Mouse (Mus musculus): Measurements from ENCODE around the gene Trim31. TPM values are rescaled to one million over a fixed set of nuclear protein-coding genes. Genes with fewer than 3 reads are reported as not detected.

Gene Trim31
- total RNA-seq, 2 experiments from 2014 or later, result not detected

DNA sequence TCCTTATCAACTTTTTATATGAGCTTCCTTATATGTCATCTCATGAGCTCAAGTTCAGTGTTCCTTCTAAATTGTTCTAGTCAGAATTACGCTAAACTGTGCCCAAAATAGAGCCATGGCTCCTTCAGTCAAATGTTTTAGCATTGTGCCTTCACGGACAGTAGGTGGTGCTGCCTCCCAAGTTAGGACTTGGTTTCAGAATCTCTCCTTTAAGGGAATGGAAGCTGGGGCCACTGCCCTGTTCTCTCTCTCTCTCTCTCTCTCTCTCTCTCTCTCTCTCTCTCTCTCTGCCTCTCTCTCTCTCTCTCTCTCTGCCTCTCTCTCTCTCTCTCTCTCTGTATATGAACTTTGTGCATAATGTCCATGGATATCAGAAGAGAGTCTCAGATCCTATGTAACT lies 5.6 kb upstream of the Trim31 start:
- ATAC-seq (replicated peaks; ENCODE audit: poor library complexity, severe bottlenecking), result peak; percentile 65

DNA sequence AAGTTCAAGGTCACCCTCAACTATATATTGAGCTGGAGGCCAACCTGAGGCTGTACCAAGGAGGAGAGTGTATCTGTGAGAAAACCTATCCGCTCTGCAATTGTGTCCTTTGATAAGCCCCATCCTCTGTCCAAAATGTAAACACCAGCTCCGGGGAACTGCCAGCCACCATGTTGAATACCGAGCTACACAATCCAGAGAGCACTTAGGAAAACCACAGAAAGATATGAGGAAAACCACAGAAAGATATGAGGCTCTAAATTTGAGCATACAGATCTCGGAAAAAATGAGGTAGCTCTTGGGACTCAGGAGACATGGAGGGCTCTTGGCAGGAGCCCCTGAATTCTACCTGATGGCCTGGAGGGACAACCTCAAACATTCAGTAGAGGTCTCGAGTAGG lies 4.5 kb upstream of the Trim31 start:
- no peak for ATAC-seq (replicated peaks; ENCODE audit: poor library complexity, severe bottlenecking)

DNA sequence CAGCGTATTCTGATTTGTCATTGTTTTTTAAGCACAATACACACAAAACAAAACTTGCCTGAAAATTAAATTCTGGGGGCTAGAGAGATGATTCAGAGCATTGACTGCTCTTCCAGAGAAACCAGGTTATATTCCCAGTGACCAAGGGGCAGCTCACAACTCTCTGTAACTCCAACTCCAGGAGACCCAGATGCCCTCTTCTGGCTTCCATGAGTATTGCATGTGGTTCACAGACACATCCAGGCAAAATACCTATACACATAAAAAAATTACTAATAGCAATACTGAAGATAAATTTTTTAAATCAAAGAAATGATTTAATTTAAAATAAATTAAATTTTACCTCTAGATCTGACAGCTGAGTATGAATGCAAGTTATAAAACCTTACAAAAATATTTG lies 1.3 kb upstream of the Trim31 start:
- ATAC-seq (replicated peaks; ENCODE audit: poor library complexity, severe bottlenecking), result no peak; the same call in 1 of the 2 replicates

DNA sequence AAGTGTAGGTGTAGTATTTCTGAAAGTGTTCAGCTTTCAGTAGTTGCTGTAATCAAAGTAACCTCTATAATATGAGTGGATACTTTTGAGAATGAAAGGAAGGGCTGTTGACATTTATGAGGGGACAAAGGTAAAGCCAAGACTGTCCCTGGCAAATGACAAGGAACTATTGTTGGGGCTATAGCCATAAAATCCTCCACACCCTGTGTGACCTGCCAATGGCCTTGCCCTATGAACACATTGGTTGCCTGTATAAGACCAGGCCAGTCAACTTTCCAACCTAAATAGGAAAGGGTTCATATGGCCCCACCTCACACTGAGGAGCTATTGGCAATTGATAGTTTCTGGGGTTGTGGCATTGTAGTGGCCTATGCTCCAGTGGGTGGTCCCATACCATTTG lies 853 bp upstream of the Trim31 start:
- no peak for ATAC-seq (replicated peaks; ENCODE audit: poor library complexity, severe bottlenecking)

DNA sequence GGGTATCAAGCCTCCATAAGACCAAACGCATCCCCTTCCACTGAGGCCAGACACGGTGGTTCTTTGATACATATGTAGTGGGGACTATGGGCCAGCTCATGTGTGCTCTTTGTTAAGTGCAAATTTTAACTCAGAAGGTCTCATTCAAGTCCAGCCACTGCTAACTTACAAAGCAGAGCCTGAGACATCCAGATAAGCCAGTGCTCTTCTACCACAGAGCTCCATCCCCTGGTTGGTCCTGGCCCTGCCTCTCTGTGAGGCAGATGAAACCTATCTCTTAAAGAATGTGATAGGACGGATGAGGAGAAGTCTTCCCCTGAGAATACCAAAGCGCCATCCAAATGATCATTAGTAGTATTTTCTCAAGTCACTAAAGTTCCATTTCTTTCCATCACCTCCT lies 1.5 kb downstream of the Trim31 start:
- no peak for ATAC-seq (replicated peaks; ENCODE audit: poor library complexity, severe bottlenecking)

DNA sequence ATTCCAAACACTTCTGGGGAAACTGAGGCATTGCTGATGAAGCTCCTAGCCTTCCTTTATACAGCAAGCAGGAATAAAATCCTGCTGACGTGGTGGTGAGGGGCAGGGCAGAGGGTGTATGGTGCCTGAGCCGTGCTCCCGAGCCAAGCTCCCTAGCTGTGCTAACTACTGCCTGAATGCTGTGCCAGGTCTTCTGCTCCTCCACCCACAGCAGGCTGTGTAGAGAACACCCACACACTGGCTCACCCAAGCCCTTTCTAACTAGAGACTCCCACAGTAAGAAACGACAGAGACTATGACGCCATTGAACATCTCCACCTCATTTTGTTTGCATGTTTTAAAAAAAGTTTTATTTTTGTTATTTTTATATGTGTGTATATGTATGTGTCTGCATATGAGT lies 2.1 kb downstream of the Trim31 start:
- no peak for ATAC-seq (replicated peaks; ENCODE audit: poor library complexity, severe bottlenecking)

DNA sequence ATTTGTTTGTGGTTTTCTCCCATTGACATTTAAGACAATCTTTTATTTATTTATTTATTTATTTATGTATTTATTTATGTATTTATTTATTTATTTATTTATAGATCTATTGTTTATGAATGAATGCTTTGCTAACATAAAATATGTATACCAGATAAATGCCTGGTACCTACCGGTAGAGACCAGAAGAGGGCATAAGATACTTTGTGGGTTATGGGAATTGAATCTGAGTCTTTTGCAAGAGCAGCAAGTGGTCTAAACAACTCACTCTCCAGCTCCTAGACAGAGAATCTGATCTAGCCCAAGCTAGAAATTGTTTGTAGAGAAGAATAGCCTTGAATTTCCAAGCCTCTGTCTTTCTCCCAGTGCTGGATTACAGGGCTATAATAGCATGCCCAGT lies 2.8 kb downstream of the Trim31 start:
- ATAC-seq (replicated peaks; ENCODE audit: poor library complexity, severe bottlenecking), result no peak; the same call in 1 of the 2 replicates

DNA sequence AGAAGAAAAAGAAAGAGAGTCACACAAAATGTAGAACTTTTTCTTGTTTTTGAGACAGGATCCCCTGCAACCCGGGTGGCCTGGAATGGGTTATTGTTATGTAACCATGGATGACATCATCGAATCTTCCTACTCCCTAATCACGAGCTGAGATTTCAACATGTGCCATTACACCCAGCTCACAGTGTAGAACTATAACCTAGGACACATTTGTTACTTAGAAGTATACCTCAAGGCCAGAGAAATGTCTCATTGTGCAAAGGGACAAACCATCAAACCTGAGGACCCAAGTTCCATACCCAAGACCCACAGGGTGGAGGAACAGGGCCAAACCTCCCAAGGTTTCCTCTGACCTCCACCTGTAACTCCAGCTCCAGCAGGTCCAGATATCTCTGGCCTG lies 5.7 kb downstream of the Trim31 start:
- ATAC-seq (replicated peaks; ENCODE audit: poor library complexity, severe bottlenecking), result peak; percentile 46; the same call in 1 of the 2 replicates

DNA sequence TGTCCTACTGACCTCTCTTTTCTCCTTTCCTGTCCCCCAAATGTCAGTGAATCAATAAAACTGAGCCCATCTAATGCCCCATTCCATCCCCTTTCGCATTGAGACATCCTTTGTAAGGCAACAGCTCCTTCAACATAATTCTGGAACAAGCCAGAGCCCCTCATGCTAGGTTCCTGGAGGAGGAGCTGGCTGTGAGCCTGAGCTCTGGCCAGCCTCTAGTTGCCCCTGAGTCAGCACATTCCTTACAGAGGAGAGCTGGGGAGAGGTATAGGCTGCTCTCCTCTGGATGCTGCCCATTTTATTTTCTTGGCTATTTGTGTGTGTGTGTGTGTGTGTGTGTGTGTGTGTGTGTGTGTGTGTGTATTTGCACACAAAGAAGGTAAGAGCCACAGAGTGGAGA lies 10.3 kb downstream of the Trim31 start:
- no peak for ATAC-seq (replicated peaks; ENCODE audit: poor library complexity, severe bottlenecking)

DNA sequence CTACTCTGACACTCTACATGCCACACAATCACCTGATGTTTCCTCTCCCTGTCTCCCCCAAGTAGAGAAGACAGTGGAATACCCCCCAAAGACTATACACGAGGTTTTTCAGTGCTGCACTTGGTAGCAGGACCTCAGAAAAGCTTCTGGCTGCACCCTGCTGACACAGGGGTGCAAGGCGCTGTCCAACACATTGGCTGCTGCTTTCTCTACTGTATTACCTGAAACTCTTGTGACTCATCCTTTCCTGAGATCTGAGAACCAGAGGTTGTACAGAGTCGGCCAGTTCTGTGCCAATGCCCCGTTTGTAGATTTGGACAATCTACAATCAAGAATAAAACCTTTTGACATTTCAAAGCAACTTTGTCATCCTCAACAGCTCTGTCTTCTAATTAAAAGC lies 11.9 kb downstream of the Trim31 start:
- no peak for ATAC-seq (replicated peaks; ENCODE audit: poor library complexity, severe bottlenecking)

DNA sequence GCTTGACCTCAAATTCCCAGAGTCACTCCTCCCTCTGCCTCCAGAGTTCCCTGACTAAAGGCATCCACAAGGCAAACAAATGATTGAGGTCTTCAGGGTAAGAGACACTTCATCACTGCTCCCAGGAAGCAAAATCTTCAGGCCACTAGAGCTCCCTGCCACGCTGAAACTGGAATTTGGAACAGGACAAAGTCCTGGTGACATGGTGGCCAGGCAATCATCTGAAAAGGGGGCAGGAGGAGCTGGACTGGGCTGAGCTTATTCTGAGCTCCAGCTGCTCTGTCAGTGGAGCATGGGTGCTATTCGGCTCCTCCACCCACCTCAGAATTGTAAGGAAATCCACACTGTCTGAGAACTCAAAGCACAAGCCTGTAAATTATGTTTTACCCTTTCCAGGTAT lies 14.1 kb downstream of the Trim31 start:
- ATAC-seq (replicated peaks; ENCODE audit: poor library complexity, severe bottlenecking), result no peak

DNA sequence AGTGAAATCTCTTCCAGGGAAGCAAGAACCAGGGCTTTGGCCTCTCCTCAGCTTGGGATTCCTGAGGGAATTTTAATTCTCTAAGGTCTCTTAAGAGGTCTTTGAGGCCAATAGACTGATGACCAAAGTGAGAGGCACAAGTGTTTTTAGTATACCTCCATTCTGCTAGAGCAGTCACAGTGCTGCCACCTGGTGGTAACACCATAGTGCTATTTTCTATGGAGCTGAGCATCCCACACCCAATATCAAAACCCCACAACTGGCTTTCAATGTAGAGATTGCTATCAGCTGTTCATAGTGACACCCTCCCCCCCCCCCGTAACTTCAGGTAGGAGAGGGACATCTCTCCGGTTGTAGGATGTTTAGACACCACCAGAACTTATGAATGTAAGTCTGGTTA lies 16.2 kb downstream of the Trim31 start:
- peak; percentile 77 for ATAC-seq (replicated peaks; ENCODE audit: poor library complexity, severe bottlenecking)

DNA sequence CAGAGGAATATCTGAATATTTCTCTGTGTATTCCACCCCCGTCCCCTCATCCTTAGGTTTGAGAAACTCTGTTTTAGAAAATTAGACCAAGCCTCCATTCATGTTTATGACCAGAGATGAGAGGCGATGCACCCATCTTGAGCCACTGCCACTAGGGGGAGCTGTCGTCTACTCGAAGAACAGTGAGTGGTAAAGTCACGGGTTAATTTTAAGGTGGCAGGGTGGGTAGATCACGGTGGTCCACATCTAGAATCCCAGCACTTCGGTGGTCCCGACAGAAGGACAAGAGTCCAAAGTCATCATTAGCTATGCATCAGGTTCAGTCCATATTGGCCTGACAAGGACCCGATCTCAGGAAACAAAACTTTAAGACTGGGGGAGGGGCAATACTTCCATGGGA lies 17.2 kb downstream of the Trim31 start:
- peak; percentile 62; the same call in 1 of the 2 replicates for ATAC-seq (replicated peaks; ENCODE audit: poor library complexity, severe bottlenecking)

DNA sequence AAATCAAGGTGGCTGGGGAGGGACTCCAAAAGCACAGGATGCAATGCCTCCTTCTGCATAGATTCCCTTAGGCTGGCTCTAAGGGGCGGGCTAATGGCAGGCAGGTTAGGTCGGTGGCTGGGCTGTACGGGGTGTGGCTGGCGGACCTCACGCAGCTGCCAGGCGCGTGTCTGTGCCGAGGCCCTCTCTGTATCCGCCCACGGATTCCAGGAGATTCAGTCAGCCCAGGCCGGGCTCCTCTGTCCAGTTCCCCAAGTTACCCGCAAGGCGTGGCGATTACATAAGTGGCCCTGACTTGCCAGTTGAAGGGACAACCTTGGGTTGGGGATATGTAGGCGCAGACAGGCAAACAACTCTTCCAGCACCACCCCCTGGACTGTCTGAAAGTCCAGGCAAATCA lies 22.3 kb downstream of the Trim31 start:
- ATAC-seq (replicated peaks; ENCODE audit: poor library complexity, severe bottlenecking), result no peak

DNA sequence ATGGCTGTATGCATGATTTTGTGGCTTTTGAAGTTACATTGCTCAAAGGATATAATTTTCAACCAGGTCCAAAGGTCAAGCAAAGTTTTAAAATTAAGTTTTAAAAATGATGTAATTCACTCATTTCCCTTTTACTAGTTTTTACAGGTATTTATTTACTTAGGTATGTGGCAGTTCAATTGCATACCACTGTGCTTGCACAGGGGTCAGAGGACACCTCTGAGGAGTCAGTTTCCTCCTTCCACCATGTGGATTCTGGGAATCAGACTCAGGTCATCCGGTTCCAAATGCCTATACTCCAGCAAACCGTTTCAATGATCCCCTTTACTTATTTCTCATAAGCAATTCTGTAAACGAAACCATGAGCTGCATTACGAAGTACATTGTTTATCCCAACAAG lies 24.8 kb downstream of the Trim31 start:
- ATAC-seq (replicated peaks; ENCODE audit: poor library complexity, severe bottlenecking), result no peak

DNA sequence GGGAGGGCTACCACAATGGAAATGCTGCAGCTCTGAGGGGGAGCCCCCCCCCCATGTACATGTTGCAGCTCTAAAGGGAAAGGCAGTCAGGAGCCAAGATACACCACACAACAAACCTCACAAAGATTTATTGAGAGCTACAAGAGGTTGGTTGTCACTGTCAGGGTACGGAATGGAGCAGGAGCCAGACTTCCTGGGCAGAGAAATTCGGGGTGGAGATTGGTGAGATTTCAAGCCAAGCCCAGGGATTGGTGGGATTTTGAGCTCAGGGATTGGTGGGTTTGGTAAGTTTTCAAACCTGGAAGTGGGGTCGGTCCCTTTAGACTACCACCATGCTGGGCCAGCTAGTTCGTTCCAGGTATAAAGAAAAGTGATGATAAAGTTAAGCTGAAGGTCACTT lies 25.6 kb downstream of the Trim31 start:
- no peak for ATAC-seq (replicated peaks; ENCODE audit: poor library complexity, severe bottlenecking)

DNA sequence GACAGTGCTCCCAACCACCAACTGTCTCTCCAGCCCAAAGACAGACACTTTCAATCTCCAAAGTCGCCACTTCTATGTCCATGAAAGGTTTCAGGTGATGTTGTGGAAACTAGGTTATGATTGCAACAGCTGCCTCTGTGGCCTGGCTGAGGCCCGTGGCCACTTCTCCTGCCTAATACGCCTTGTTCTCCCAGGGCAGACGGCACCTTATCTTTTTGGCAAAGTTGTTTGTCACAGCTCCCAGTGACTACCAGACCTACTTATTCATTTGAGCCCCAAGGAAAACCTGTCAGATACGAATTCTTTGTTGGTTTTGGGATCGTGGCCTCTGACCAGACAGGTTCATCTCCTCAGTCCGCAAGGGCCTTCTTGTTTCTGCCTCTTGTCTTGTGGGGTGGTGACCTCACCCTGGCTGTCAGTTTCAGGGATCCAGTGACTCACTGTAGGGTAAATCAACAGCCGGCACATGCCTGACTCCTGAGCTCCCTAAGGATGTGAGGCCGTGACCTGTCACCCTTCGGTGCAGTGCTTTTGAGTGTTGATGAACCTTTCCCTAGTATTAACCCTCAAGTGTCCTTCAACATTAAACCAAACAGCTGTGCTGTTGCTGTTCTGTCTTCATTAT lies 29.7 kb downstream of the Trim31 start:
- ATAC-seq (replicated peaks; ENCODE audit: poor library complexity, severe bottlenecking), result no peak

DNA sequence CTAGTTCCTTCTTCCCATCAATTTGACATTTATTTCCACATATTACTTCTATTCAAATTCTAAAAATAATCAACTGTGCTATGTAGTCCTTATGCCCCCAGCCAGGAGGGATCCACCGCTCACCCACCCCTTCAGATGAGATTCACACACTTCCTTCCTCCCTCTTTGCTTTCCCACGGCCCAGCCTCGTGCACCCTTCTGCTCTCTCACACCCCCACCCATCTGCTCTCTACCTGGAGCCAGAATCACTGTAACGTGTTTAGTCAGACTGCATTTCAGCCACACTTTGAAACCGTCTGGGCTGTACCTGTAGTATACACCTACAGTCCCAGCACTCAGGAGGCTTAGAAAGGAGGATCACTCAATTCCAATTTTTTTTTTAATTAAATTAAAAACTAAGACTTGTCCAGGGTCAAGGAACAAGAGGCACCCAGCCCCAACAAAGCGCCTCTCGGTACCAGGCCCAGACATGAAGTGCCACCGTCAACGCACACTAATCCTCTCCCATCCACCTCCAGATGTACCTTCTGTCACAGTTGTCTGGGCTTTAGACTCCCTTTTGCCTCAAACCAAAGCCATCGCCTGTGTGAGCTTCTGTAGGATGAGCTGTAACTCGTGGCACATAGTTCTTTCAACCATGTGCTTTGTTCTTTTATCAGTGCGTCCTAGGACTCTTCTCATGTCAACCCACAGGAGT lies 31.5 kb downstream of the Trim31 start:
- no peak for ATAC-seq (replicated peaks; ENCODE audit: poor library complexity, severe bottlenecking)

DNA sequence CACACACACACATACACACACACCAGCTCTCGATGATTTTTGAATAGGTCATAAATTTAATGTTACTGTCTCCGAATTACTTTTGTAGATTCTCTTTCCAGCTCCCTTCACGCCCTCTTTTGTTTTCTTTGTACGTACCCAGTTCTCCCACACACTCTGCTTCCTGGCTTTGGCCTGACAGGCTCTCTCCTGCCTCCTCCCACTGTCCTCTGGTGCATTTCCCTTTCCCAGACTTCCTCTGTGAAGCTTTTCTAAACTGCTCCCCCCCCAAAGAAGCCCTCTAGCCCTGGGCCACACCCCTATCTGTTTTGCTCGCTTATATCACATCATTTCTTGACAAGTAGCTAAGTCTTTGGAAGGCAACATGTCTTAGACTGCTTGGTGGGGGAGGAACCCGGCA lies 32.3 kb downstream of the Trim31 start:
- no peak for ATAC-seq (replicated peaks; ENCODE audit: poor library complexity, severe bottlenecking)

DNA sequence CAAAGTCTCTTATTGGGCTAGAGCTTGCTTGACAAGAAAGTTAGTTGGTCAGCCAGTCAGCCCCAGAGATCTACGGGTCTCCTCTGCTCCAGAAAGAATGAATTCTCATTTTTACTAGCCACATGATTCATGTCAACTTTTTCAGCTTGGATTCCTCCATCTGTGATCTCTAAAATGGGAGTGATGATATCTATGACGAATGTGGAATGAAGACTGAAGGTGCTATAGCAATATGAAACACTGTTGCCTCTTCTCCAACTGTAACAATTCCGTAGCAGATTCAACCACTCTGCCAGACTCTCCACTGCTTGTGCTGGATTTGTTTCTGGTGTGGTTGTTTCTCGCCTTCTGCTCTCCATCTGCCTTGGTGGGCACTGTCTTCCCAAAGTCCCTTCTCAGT lies 33.2 kb downstream of the Trim31 start:
- no peak for ATAC-seq (replicated peaks; ENCODE audit: poor library complexity, severe bottlenecking)

DNA sequence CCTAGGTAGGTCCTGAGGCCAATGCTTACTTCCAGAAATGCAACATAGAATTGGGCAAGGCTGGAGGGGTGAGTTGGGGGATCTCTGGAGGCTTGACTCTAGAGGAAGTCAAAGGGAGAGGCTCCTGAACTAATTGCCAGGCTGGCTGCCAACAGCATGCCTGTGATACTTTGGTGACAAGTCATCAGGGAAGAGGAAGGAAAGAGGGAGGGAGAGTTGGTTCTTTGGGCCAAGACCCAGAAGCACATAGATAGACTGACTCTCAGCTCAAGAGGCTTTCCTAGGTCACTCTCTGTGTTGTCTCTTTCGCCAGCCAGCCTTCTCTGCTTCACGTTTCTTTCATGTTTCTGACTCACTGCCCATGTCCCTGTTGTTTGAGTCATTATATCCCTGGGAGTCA lies 33.9 kb downstream of the Trim31 start:
- no peak for ATAC-seq (replicated peaks; ENCODE audit: poor library complexity, severe bottlenecking)

DNA sequence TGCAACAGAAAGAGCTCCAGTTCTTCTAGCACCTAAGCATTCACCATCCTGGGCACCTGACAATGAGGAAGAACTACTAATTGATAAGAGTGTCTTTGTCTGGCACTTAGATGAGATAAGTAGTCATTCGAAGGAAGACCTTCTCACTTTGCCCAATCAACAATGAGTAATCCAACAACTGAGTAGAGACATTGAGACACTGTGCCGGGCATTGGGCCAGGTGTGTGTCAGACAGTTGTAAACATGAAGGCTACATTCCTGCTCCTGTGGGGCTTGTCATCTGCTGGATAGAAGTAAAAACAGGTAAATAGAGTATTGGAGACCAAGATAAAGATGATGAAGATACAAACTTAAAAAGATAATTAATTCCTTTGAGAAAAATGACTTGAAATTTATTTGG lies 40.1 kb downstream of the Trim31 start:
- ATAC-seq (replicated peaks; ENCODE audit: poor library complexity, severe bottlenecking), result no peak

All from granulocyte monocyte progenitor cell, adult 5-6 weeks (primary cell).